Mouse (Mus musculus): ENCODE data around the gene Natd1. TPM values are rescaled to one million over a fixed set of nuclear protein-coding genes. Genes with fewer than 3 reads are reported as not detected.

The Natd1 gene
- polyA plus RNA-seq, 1 experiment from 2014 or later: 14.2 TPM

GRCm38 (mm10) chr11:60867456-60867855 is 47.1 kb downstream of the Natd1 start:
- no peak overlapping the region for H3K4me3 ChIP-seq (replicated peaks)
- H3K4me1 ChIP-seq (replicated peaks): peaks cover 11% of the 10 kb centered on the region
- H3K9ac ChIP-seq (replicated peaks): no peak overlapping the region
- no peak overlapping the region for H3K4me2 ChIP-seq
- 95% methylated on average over 3 of the region's 3 CpGs for WGBS
- peaks cover 52% of the 10 kb centered on the region for H3K36me3 ChIP-seq
- H3K9me3 ChIP-seq: no peaks in the 10 kb centered on the region
- ATAC-seq (ENCODE audit: insufficient number of reproducible peaks, insufficient read depth, low FRiP score, low TSS enrichment, low read depth): no peak
- H3K27me3 ChIP-seq: no peaks in the 10 kb centered on the region
- no peak overlapping the region for H3K27ac ChIP-seq

DNA sequence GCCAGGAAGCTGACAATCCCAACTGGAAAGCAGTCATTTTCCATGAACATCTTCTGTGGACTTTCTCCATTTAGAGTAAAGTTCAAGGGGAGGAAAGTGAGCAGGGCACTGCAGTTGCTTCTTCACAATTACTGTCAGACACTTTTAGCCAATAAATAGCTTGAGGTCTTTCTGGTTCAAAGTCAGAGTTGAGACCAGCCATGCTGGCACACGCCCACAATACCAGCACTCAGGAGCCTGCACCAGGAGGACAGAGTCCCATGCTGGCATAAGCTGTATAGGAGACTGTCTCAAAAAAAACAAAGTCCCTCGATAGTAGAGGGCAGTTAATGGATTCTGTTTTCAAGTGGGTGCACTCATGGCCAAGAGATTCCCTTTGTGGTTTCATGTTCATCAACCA is 48.5 kb downstream of the Natd1 start:
- H3K9me3 ChIP-seq: no peaks in the 10 kb centered on the region
- ATAC-seq (ENCODE audit: insufficient number of reproducible peaks, insufficient read depth, low FRiP score, low TSS enrichment, low read depth): no peak
- peaks cover 11% of the 10 kb centered on the region for H3K4me1 ChIP-seq (replicated peaks)
- H3K4me3 ChIP-seq (replicated peaks): no peak overlapping the region
- H3K36me3 ChIP-seq: peaks cover 64% of the 10 kb centered on the region
- 82% methylated on average over 2 of the region's 2 CpGs for WGBS
- H3K4me2 ChIP-seq: no peak overlapping the region
- no peaks in the 10 kb centered on the region for H3K27me3 ChIP-seq
- H3K27ac ChIP-seq: no peak overlapping the region
- no peak overlapping the region for H3K9ac ChIP-seq (replicated peaks)

- H3K36me3 ChIP-seq: peaks cover 72% of the 10 kb centered on the region
- H3K9me3 ChIP-seq: no peaks in the 10 kb centered on the region
- 86% methylated on average over 14 of the region's 14 CpGs for WGBS
- H3K4me2 ChIP-seq: no peak overlapping the region
- H3K4me3 ChIP-seq (replicated peaks): no peak overlapping the region
- no peak overlapping the region for H3K27ac ChIP-seq
- H3K4me1 ChIP-seq (replicated peaks): peaks cover 11% of the 10 kb centered on the region
- H3K27me3 ChIP-seq: no peaks in the 10 kb centered on the region
- H3K9ac ChIP-seq (replicated peaks): no peak overlapping the region
- no peak for ATAC-seq (ENCODE audit: insufficient number of reproducible peaks, insufficient read depth, low FRiP score, low TSS enrichment, low read depth)
Observed at GRCm38 (mm10) chr11:60864916-60865315, 49.6 kb downstream of the Natd1 start.

DNA sequence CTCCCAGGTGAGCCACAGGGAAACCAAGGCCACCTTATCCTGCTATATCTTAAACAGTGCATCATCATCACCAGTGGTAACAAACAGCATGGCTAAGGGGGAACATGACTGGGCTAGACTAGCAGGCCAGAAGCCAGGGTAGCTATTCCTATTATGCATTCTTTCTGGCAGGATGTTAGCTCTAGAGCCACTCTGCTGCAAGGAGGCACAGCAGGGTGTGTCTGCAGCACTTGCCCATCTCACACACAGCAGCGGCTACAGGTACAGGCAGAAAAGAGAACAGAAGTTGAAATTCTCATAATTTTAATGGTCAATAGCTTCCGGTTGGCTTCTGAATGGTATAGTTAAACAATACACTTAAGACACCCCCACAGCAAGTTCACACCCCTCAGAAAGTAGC is 50.4 kb downstream of the Natd1 start:
- H3K4me1 ChIP-seq (replicated peaks): peaks cover 11% of the 10 kb centered on the region
- H3K36me3 ChIP-seq: peaks cover 75% of the 10 kb centered on the region
- H3K9ac ChIP-seq (replicated peaks): no peak overlapping the region
- 93% methylated on average over 2 of the region's 2 CpGs for WGBS
- H3K9me3 ChIP-seq: no peaks in the 10 kb centered on the region
- no peaks in the 10 kb centered on the region for H3K27me3 ChIP-seq
- ATAC-seq (ENCODE audit: insufficient number of reproducible peaks, insufficient read depth, low FRiP score, low TSS enrichment, low read depth): no peak
- H3K27ac ChIP-seq: no peak overlapping the region
- H3K4me3 ChIP-seq (replicated peaks): no peak overlapping the region
- H3K4me2 ChIP-seq: no peak overlapping the region

GRCm38 (mm10) chr11:60863196-60863595 is 51.4 kb downstream of the Natd1 start:
- H3K27me3 ChIP-seq: no peaks in the 10 kb centered on the region
- H3K9ac ChIP-seq (replicated peaks): no peak overlapping the region
- no peak for ATAC-seq (ENCODE audit: insufficient number of reproducible peaks, insufficient read depth, low FRiP score, low TSS enrichment, low read depth)
- no peaks in the 10 kb centered on the region for H3K9me3 ChIP-seq
- peaks cover 11% of the 10 kb centered on the region for H3K4me1 ChIP-seq (replicated peaks)
- peaks cover 78% of the 10 kb centered on the region for H3K36me3 ChIP-seq
- 80% methylated on average over 4 of the region's 4 CpGs for WGBS
- H3K27ac ChIP-seq: no peak overlapping the region
- no peak overlapping the region for H3K4me2 ChIP-seq
- no peak overlapping the region for H3K4me3 ChIP-seq (replicated peaks)

DNA sequence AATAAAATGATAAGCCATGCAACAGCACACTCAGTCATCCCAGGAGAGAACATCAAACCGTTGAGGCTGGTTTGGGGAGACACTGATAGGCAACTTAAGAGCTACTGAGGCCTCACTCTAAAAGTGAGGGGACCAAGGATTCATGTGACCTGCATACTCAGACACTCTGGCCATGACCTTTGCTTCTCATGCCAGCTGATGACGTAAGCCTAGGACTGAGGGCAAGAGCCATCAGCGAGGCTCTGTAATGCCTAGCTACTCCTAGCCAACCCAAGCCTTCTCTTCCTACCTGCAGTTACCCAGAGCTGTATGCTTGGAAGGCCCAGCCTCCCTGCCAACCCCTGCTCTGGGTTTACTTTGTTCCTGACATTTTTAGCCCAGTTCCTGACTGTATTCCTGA is 52.6 kb downstream of the Natd1 start:
- H3K4me3 ChIP-seq (replicated peaks): no peak overlapping the region
- ATAC-seq (ENCODE audit: insufficient number of reproducible peaks, insufficient read depth, low FRiP score, low TSS enrichment, low read depth): no peak
- no peak overlapping the region for H3K9ac ChIP-seq (replicated peaks)
- no peak overlapping the region for H3K4me2 ChIP-seq
- 88% methylated on average over 3 of the region's 3 CpGs for WGBS
- H3K36me3 ChIP-seq: peaks cover 80% of the 10 kb centered on the region
- peaks cover 11% of the 10 kb centered on the region for H3K4me1 ChIP-seq (replicated peaks)
- H3K27ac ChIP-seq: no peak overlapping the region
- H3K9me3 ChIP-seq: no peaks in the 10 kb centered on the region
- no peaks in the 10 kb centered on the region for H3K27me3 ChIP-seq

GRCm38 (mm10) chr11:60856587-60856986 is 58.0 kb downstream of the Natd1 start:
- H3K27me3 ChIP-seq: no peaks in the 10 kb centered on the region
- H3K27ac ChIP-seq: no peak overlapping the region
- no peak overlapping the region for H3K9ac ChIP-seq (replicated peaks)
- H3K4me1 ChIP-seq (replicated peaks): no peaks in the 10 kb centered on the region
- H3K4me2 ChIP-seq: no peak overlapping the region
- ATAC-seq (ENCODE audit: insufficient number of reproducible peaks, insufficient read depth, low FRiP score, low TSS enrichment, low read depth): no peak
- WGBS: 49% methylated on average over 3 of the region's 3 CpGs
- no peaks in the 10 kb centered on the region for H3K9me3 ChIP-seq
- H3K36me3 ChIP-seq: peaks cover 91% of the 10 kb centered on the region
- H3K4me3 ChIP-seq (replicated peaks): no peak overlapping the region

Other genes with a start within 250 kb of the Natd1 start
- gene Llgl1, start 215.0 kb downstream of the Natd1 start, polyA plus RNA-seq (2016; fragmentation: Nextera tagmentation; extraction: Ambion mirVana): 114 and 117 TPM in 2 replicates
- gene Flii, start 187.5 kb downstream of the Natd1 start, polyA plus RNA-seq (2016; fragmentation: Nextera tagmentation; extraction: Ambion mirVana): 65.4 and 75.0 TPM in 2 replicates
- gene Mief2, start 186.4 kb downstream of the Natd1 start, polyA plus RNA-seq (2016; fragmentation: Nextera tagmentation; extraction: Ambion mirVana): 17.0 and 18.5 TPM in 2 replicates
- 24.6 and 25.9 TPM in 2 replicates for gene Top3a, start 137.4 kb downstream of the Natd1 start, polyA plus RNA-seq (2016; fragmentation: Nextera tagmentation; extraction: Ambion mirVana)
- gene Smcr8, start 137.2 kb downstream of the Natd1 start, polyA plus RNA-seq (2016; fragmentation: Nextera tagmentation; extraction: Ambion mirVana): 6.3 and 7.8 TPM in 2 replicates
- 66.3 and 69.5 TPM in 2 replicates for gene Shmt1, start 103.0 kb downstream of the Natd1 start, polyA plus RNA-seq (2016; fragmentation: Nextera tagmentation; extraction: Ambion mirVana)
- gene Dhrs7b, start 84.1 kb downstream of the Natd1 start, polyA plus RNA-seq (2016; fragmentation: Nextera tagmentation; extraction: Ambion mirVana): 29.4 and 30.5 TPM in 2 replicates
- 59.2 and 61.4 TPM in 2 replicates for gene Tmem11, start 35.5 kb downstream of the Natd1 start, polyA plus RNA-seq (2016; fragmentation: Nextera tagmentation; extraction: Ambion mirVana)
- gene Map2k3, start 17.3 kb upstream of the Natd1 start, polyA plus RNA-seq (2016; fragmentation: Nextera tagmentation; extraction: Ambion mirVana): 83.1 and 84.7 TPM in 2 replicates
- 0.20 and 0.31 TPM in 2 replicates for gene Kcnj12, start 107.8 kb upstream of the Natd1 start, polyA plus RNA-seq (2016; fragmentation: Nextera tagmentation; extraction: Ambion mirVana)
- gene Tnfrsf13b, start 212.0 kb upstream of the Natd1 start, polyA plus RNA-seq (2016; fragmentation: Nextera tagmentation; extraction: Ambion mirVana): 0.69 and 0.76 TPM in 2 replicates

Measured in limb, embryonic 12.5 days (tissue).